Mouse (Mus musculus) forebrain, embryonic 12.5 days (tissue): ENCODE results near the gene Hcn2. TPM values are rescaled to one million over a fixed set of nuclear protein-coding genes. Genes with fewer than 3 reads are reported as not detected.

Experiments used
- ATAC-seq: fragments of 200-750 bp; cut with Nextera tagmentation; 2 replicates; pipeline ENCODE4 v1.8.0; 2017; ENCODE audit warnings: moderate TSS enrichment; ENCODE audit not compliant: low FRiP score
- H3K27ac ChIP-seq: fragments of 300-500 bp; sonication (generic); 2 replicates; pipeline ENCODE4 v1.5.1; 2016; ENCODE audit warnings: mild to moderate bottlenecking
- H3K27me3 ChIP-seq: fragments of 300-500 bp; sonication (generic); 2 replicates; pipeline ENCODE4 v1.6.1; 2016; ENCODE audit warnings: mild to moderate bottlenecking
- H3K36me3 ChIP-seq: fragments of 300-500 bp; sonication (generic); replicated peaks from 2 replicates; pipeline ENCODE4 v1.6.1; 2016; ENCODE audit warnings: mild to moderate bottlenecking
- H3K4me1 ChIP-seq: fragments of 300-500 bp; sonication (generic); 2 replicates; pipeline ENCODE4 v1.6.1; 2016
- H3K4me2 ChIP-seq: fragments of 300-500 bp; sonication (generic); 2 replicates; pipeline ENCODE4 v1.6.1; 2016; ENCODE audit warnings: mild to moderate bottlenecking, moderate library complexity
- H3K4me3 ChIP-seq: fragments of 300-500 bp; sonication (generic); replicated peaks from 2 replicates; pipeline ENCODE4 v1.5.1; 2016; ENCODE audit warnings: mild to moderate bottlenecking
- H3K9ac ChIP-seq: fragments of 300-500 bp; sonication (generic); 2 replicates; pipeline ENCODE4 v1.6.1; 2016; ENCODE audit warnings: mild to moderate bottlenecking
- H3K9me3 ChIP-seq: fragments of 300-500 bp; sonication (generic); 2 replicates; pipeline ENCODE4 v1.6.1; 2016
- WGBS: fragments of 180-500 bp; shearing (Covaris S2); methylation state at CpG from one replicate; pipeline ENCODE4 v1.1.7; 2016; 5-methylcytosine and 5-hydroxymethylcytosine counted together
- polyA plus RNA-seq: library from polyadenylated mRNA; unstranded; fragments of >200 nt; fragmentation: Nextera tagmentation; extraction: Ambion mirVana; gene quantifications from 2 replicates; pipeline ENCODE4 v1.2.1, GENCODE M21; 2016

The Hcn2 gene
- polyA plus RNA-seq, 1 experiment from 2014 or later, result 0.11 TPM

GRCm38 (mm10) chr10:79717640-79718357 is 1.4 kb downstream of the Hcn2 start:
- Histone ChIP-seq H3K36me3 (no peaks in the 10 kb centered on the region), H3K9ac (no peak overlapping the region), H3K27me3 (peaks cover 75% of the 10 kb centered on the region), H3K9me3 (no peaks in the 10 kb centered on the region), H3K4me2 (peak overlapping the region; percentile 93), H3K4me1 (peaks cover 16% of the 10 kb centered on the region), H3K4me3 (peak overlapping the region; percentile 63), H3K27ac (no peak overlapping the region)
- 2% methylated on average over 43 of the region's 43 CpGs for WGBS
- no peak for ATAC-seq

GRCm38 (mm10) chr10:79721089-79721488 is 4.7 kb downstream of the Hcn2 start:
- ATAC-seq, result no peak
- Histone ChIP-seq H3K4me3 (no peak overlapping the region), H3K4me2 (no peak overlapping the region), H3K27ac (no peak overlapping the region), H3K9me3 (no peaks in the 10 kb centered on the region), H3K9ac (no peak overlapping the region), H3K27me3 (peaks cover 51% of the 10 kb centered on the region), H3K4me1 (peaks cover 15% of the 10 kb centered on the region), H3K36me3 (no peaks in the 10 kb centered on the region)
- 69% methylated on average over 5 of the region's 5 CpGs for WGBS

- H3K27me3 ChIP-seq, result peaks cover 32% of the 10 kb centered on the region
- no peak for ATAC-seq
- H3K4me1 ChIP-seq, result 0 out of 2 replicates have a peak, but pooled peaks cover under 1% of the 10 kb centered on the region
- no peak overlapping the region for H3K4me3 ChIP-seq
- no peaks in the 10 kb centered on the region for H3K36me3 ChIP-seq
- no peak overlapping the region for H3K9ac ChIP-seq
- no peak overlapping the region for H3K4me2 ChIP-seq
- WGBS, result 67% methylated on average over 6 of the region's 6 CpGs
- no peak overlapping the region for H3K27ac ChIP-seq
- no peaks in the 10 kb centered on the region for H3K9me3 ChIP-seq
These were observed 6.6 kb downstream of the Hcn2 start for GRCm38 (mm10) chr10:79723047-79723446.

GRCm38 (mm10) chr10:79723692-79724091 is 7.3 kb downstream of the Hcn2 start:
- no peak overlapping the region for H3K4me3 ChIP-seq
- 91% methylated on average over 7 of the region's 7 CpGs for WGBS
- H3K4me1 ChIP-seq, result no peaks in the 10 kb centered on the region
- peaks cover 25% of the 10 kb centered on the region for H3K27me3 ChIP-seq
- H3K9me3 ChIP-seq, result no peaks in the 10 kb centered on the region
- no peak overlapping the region for H3K4me2 ChIP-seq
- no peak overlapping the region for H3K27ac ChIP-seq
- no peak for ATAC-seq
- H3K36me3 ChIP-seq, result no peaks in the 10 kb centered on the region
- no peak overlapping the region for H3K9ac ChIP-seq

GRCm38 (mm10) chr10:79726090-79726489 is 9.7 kb downstream of the Hcn2 start:
- WGBS, result 34% methylated on average over 11 of the region's 11 CpGs
- Histone ChIP-seq H3K9ac (no peak overlapping the region), H3K27me3 (peaks cover 3% of the 10 kb centered on the region; the same call in 1 of the 2 replicates), H3K36me3 (no peaks in the 10 kb centered on the region), H3K4me1 (no peaks in the 10 kb centered on the region), H3K4me2 (no peak overlapping the region), H3K27ac (no peak overlapping the region), H3K9me3 (no peaks in the 10 kb centered on the region), H3K4me3 (no peak overlapping the region)
- no peak for ATAC-seq

GRCm38 (mm10) chr10:79728323-79729249 is 12.2 kb downstream of the Hcn2 start:
- no peak for ATAC-seq
- Histone ChIP-seq H3K4me2 (no peak overlapping the region), H3K4me1 (no peaks in the 10 kb centered on the region), H3K27me3 (no peaks in the 10 kb centered on the region), H3K27ac (no peak overlapping the region), H3K36me3 (peaks cover 6% of the 10 kb centered on the region; the same call in 1 of the 2 replicates), H3K9me3 (0 out of 2 replicates have a peak, but pooled peaks cover 4% of the 10 kb centered on the region), H3K9ac (no peak overlapping the region), H3K4me3 (no peak overlapping the region)
- 78% methylated on average over 28 of the region's 28 CpGs for WGBS

- Histone ChIP-seq H3K36me3 (peaks cover 13% of the 10 kb centered on the region), H3K4me3 (no peak overlapping the region), H3K9ac (no peak overlapping the region), H3K4me2 (no peak overlapping the region), H3K4me1 (no peaks in the 10 kb centered on the region), H3K27ac (no peak overlapping the region), H3K27me3 (no peaks in the 10 kb centered on the region), H3K9me3 (0 out of 2 replicates have a peak, but pooled peaks cover 4% of the 10 kb centered on the region)
- WGBS, result 87% methylated on average over 13 of the region's 13 CpGs
- ATAC-seq, result no peak
These were observed 13.0 kb downstream of the Hcn2 start for GRCm38 (mm10) chr10:79729357-79729965.

- ATAC-seq, result no peak
- H3K9me3 ChIP-seq, result 0 out of 2 replicates have a peak, but pooled peaks cover 7% of the 10 kb centered on the region
These were observed 16.1 kb downstream of the Hcn2 start for GRCm38 (mm10) chr10:79732500-79732899.

GRCm38 (mm10) chr10:79733847-79734246 is 17.4 kb downstream of the Hcn2 start:
- Histone ChIP-seq H3K27me3 (peaks cover 19% of the 10 kb centered on the region), H3K9ac (no peak overlapping the region), H3K4me2 (no peak overlapping the region), H3K36me3 (peaks cover 55% of the 10 kb centered on the region), H3K4me1 (peaks cover 7% of the 10 kb centered on the region; the same call in 1 of the 2 replicates), H3K9me3 (peaks cover 12% of the 10 kb centered on the region; the same call in 1 of the 2 replicates), H3K27ac (no peak overlapping the region), H3K4me3 (no peak overlapping the region)
- WGBS, result 97% methylated on average over 15 of the region's 15 CpGs
- ATAC-seq, result no peak

More at GRCm38 (mm10) chr10:79732500-79732899, 16.1 kb downstream of the Hcn2 start:
- Histone ChIP-seq H3K27me3 (peaks cover 19% of the 10 kb centered on the region), H3K36me3 (peaks cover 42% of the 10 kb centered on the region), H3K9ac (no peak overlapping the region), H3K4me2 (no peak overlapping the region), H3K27ac (no peak overlapping the region), H3K4me3 (no peak overlapping the region), H3K4me1 (peaks cover 7% of the 10 kb centered on the region; the same call in 1 of the 2 replicates)
- WGBS, result 100% methylated on average over 1 of the region's 1 CpGs

GRCm38 (mm10) chr10:79735361-79735760 is 18.9 kb downstream of the Hcn2 start:
- H3K4me3 ChIP-seq, result no peak overlapping the region
- no peak overlapping the region for H3K27ac ChIP-seq
- no peak overlapping the region for H3K9ac ChIP-seq
- H3K27me3 ChIP-seq, result peaks cover 19% of the 10 kb centered on the region
- 29% methylated on average over 48 of the region's 52 CpGs for WGBS
- no peak; the same call in 1 of the 2 replicates for ATAC-seq
- H3K4me2 ChIP-seq, result 0 out of 2 replicates have a peak overlapping the region, but pooled peaks have one; percentile 6
- peaks cover 28% of the 10 kb centered on the region for H3K9me3 ChIP-seq
- H3K4me1 ChIP-seq, result peaks cover 7% of the 10 kb centered on the region; the same call in 1 of the 2 replicates
- peaks cover 70% of the 10 kb centered on the region for H3K36me3 ChIP-seq

- peaks cover 7% of the 10 kb centered on the region; the same call in 1 of the 2 replicates for H3K4me1 ChIP-seq
- H3K9me3 ChIP-seq, result peaks cover 25% of the 10 kb centered on the region
- 94% methylated on average over 14 of the region's 14 CpGs for WGBS
- peaks cover 19% of the 10 kb centered on the region for H3K27me3 ChIP-seq
- H3K27ac ChIP-seq, result no peak overlapping the region
- peaks cover 81% of the 10 kb centered on the region for H3K36me3 ChIP-seq
- no peak overlapping the region for H3K4me3 ChIP-seq
- no peak for ATAC-seq
- no peak overlapping the region for H3K9ac ChIP-seq
- H3K4me2 ChIP-seq, result no peak overlapping the region
These were observed 20.3 kb downstream of the Hcn2 start for GRCm38 (mm10) chr10:79736706-79737105.

GRCm38 (mm10) chr10:79738259-79738658 is 21.8 kb downstream of the Hcn2 start:
- Histone ChIP-seq H3K9ac (no peak overlapping the region), H3K9me3 (peaks cover 25% of the 10 kb centered on the region), H3K4me3 (no peak overlapping the region), H3K27me3 (peaks cover 19% of the 10 kb centered on the region), H3K4me1 (peaks cover 7% of the 10 kb centered on the region; the same call in 1 of the 2 replicates), H3K36me3 (peaks cover 94% of the 10 kb centered on the region), H3K4me2 (no peak overlapping the region), H3K27ac (no peak overlapping the region)
- 89% methylated on average over 10 of the region's 10 CpGs for WGBS
- no peak for ATAC-seq
